Mouse (Mus musculus): ENCODE results near the gene Pcsk7.

Pcsk7 gene

GRCm38 (mm10) chr9:45938952-45939637 lies 32.8 kb downstream of the Pcsk7 start:
- DNase-seq (ENCODE audit: low spot score) = peak; percentile 41

- DNase-seq (ENCODE audit: low spot score) = peak; percentile 36
Measured at GRCm38 (mm10) chr9:45939794-45940193, 33.5 kb downstream of the Pcsk7 start.

- peak; percentile 71 for DNase-seq (ENCODE audit: low spot score)
Measured at GRCm38 (mm10) chr9:45941329-45941888, 35.1 kb downstream of the Pcsk7 start.

- DNase-seq (ENCODE audit: low spot score) = peak; percentile 40
Measured at GRCm38 (mm10) chr9:45942464-45942863, 36.2 kb downstream of the Pcsk7 start.

- DNase-seq (ENCODE audit: low spot score) = no peak
Measured at GRCm38 (mm10) chr9:45942916-45943315, 36.6 kb downstream of the Pcsk7 start.

- peak; percentile 37 for DNase-seq (ENCODE audit: low spot score)
Measured at GRCm38 (mm10) chr9:45943628-45944505, 37.6 kb downstream of the Pcsk7 start.

GRCm38 (mm10) chr9:45944506-45945400 lies 38.5 kb downstream of the Pcsk7 start:
- DNase-seq (ENCODE audit: low spot score) = no peak

- DNase-seq (ENCODE audit: low spot score) = peak; percentile 49
Measured at GRCm38 (mm10) chr9:45945721-45946120, 39.4 kb downstream of the Pcsk7 start.

- DNase-seq (ENCODE audit: low spot score) = no peak
Measured at GRCm38 (mm10) chr9:45946182-45946871, 40.0 kb downstream of the Pcsk7 start.

GRCm38 (mm10) chr9:45946872-45947183 lies 40.5 kb downstream of the Pcsk7 start:
- DNase-seq (ENCODE audit: low spot score) = no peak

- no peak for DNase-seq (ENCODE audit: low spot score)
Measured at GRCm38 (mm10) chr9:45952057-45952456, 45.8 kb downstream of the Pcsk7 start.

- no peak for DNase-seq (ENCODE audit: low spot score)
Measured at GRCm38 (mm10) chr9:45952890-45953289, 46.6 kb downstream of the Pcsk7 start.

- DNase-seq (ENCODE audit: low spot score) = no peak
Measured at GRCm38 (mm10) chr9:45953511-45954293, 47.4 kb downstream of the Pcsk7 start.

- peak; percentile 72 for DNase-seq (ENCODE audit: low spot score)
Measured at GRCm38 (mm10) chr9:45954294-45955106, 48.2 kb downstream of the Pcsk7 start.

- DNase-seq (ENCODE audit: low spot score) = peak; percentile 88
Measured at GRCm38 (mm10) chr9:45955107-45955963, 49.0 kb downstream of the Pcsk7 start, which contains the start of gene Sidt2. Gene Sidt2, minus strand, starts transcription at chr9:45955258.

- DNase-seq (ENCODE audit: low spot score) = no peak
Measured at GRCm38 (mm10) chr9:45958023-45958670, 51.9 kb downstream of the Pcsk7 start.

GRCm38 (mm10) chr9:45958851-45959250 lies 52.6 kb downstream of the Pcsk7 start:
- no peak for DNase-seq (ENCODE audit: low spot score)

- no peak for DNase-seq (ENCODE audit: low spot score)
Measured at GRCm38 (mm10) chr9:45959661-45960060, 53.4 kb downstream of the Pcsk7 start.

Data from testis, postnatal 10 days (tissue).